Mouse (Mus musculus) monocyte, adult 59 days (primary cell): ENCODE results near the gene Grem2. TPM values are rescaled to one million over a fixed set of nuclear protein-coding genes. Genes with fewer than 3 reads are reported as not detected.

Experiments used
- total RNA-seq, 2 experiments: library from RNA; stranded (reverse); gene quantifications; one replicate each; pipeline ENCODE4 v1.2.4; 2023

The Grem2 gene
- total RNA-seq: not detected

DNA sequence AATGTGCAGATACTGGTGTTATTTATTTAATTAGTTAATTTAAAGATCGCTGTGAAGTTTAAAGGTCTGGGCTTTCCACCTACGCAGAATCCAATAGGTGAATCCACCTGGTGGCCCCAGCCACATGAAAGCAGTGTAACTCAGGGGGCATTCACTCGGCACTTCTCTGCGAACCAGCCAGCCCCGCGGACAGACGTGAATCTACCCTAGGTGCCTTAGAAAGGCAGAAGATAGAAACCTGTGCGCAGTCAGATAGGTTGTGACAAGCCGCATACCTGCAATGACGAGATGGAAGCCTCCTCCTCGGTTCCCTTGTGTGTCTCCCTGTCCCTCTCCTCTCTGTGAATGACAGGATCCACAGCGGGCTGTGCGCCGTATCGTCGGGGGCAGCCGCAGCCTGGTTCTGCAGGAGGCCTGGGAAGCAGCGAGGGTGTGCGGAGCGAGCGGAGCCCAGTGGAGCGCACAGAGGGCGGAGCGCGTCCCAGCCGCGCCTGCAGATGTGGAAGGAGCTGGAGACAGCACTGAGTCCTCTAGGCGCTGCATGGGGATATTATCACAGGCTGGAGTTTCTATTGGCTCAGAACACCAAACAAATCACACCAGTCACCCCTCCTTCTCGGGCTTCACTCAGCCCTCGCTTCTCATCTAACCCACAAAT lies at the start of gene Grem2:
Grem2 (minus strand) TSS at position 522 of the 658 bp plus-strand sequence.

